Mouse (Mus musculus) urinary bladder, postnatal 14 days (tissue): ENCODE results near the gene Rora.

Experiments used
- DNase-seq: peaks from one replicate; pipeline ENCODE4 v3.0.0; 2021; ENCODE audit warnings: low spot score

Gene Rora

DNA sequence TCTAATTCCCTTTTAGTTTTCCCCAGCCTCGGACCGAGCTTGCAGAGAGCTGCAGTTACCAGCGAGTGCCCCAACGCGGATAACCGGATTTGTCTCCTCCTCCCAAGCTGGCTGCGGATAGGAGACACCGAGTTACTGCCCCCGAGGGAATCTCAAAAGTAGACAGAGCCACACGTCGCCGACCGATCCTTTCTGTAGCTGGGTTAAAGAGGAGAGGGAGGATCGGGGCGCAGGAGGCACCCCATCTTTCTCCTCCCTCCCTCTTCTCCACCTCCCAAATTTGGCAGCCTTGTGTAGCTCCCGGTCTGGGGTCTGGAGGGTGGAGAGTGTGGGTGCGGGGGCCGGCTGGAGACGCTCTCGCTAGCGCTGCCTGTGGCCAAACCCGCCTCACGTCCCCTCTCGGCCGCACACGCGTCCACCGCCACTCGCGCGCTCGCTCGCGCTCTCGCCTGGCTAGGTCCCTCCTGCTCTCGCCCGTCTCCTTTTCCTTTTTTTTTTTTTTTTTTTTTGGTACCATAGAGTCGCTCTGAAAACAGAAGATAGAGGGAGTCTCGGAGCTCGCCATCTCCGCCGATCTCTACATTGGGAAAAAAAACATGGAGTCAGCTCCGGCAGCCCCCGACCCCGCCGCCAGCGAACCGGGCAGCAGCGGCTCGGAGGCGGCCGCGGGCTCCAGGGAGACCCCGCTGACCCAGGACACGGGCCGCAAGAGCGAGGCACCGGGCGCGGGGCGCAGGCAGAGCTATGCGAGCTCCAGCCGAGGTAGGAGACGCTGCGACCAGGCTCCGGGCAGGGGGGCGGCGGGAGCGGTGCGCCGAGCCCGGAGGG, at the start of gene Rora:
Gene Rora, plus strand, starts transcription at position 576 of the 828 bp plus-strand sequence.
- peak; percentile 40 for DNase-seq

DNA sequence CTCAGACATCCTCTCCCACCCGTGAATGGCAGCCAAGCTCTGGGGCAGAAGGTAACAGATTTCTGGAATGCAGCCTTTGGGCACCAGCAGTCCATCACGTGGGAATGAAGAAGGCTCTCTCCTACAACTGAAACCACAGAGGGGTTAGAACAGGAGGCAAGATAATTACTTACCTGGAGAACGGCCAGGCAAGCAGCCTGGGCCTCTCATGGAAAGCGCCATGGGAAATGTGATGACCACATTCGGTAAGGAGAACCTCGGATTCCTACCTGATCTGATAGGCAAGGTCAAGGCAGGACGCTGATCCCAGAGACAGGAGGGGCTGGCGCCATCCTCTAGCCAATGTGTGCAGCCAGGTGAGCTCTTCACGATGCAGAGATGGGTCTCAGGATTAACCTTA, 39.6 kb upstream of the Rora start:
- DNase-seq, result no peak

DNA sequence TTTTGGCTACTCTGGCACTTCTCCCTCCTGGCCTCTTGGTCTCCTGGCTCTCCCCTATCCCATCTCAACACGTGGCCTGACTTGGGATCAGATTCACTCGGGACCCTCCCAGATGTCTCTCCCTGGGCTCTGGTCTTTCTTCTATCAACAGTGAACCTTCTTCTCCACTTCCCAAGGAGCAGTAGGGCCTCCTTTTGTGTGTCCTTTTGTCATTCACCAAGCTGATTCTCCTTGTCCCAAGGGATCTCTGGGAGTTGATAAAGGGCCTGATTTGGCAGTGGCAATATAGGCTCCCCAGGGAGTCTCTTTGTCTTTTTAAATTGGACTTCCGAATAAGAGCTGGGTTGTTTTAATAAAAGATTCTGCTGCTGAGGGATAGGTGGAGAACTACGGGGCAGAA, 36.5 kb upstream of the Rora start:
- DNase-seq, result no peak

DNA sequence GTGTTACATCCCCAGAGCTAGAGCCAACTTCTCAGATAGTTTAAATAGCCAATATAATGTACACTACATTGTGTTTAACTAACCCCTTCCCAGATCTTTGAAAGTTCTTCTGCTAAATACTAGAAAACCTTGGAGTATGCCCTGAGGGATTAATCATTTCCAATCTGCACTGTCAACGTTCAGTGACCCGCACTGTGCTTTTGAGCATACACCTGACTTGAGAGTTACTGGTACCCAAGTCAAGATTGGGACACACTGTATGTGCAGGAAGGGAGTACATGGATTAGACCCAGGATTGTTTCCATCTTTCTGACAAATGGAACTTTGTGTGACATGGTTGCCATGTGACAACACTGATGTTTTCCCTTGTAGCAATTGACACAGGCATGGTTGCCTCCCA, 33.5 kb upstream of the Rora start:
- no peak for DNase-seq

DNA sequence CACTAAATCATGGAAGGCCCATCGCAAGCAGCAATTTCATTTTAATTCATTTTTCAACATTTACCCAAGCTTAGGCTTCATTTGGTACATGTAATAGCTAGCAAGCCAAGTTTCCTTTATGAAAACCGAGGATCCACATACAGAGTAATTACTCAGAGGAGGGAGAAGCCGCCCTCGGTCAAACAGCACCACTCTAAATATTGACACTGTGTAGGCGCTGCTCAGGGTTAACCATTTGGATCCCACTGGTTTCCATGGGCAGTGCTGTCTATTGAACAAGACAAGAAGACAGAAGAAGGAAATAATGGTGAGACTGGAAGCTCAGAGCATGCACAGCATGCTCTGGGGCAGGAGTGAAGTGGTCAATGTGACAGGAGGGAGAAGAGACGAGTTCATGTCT, 33.1 kb upstream of the Rora start:
- no peak for DNase-seq

DNA sequence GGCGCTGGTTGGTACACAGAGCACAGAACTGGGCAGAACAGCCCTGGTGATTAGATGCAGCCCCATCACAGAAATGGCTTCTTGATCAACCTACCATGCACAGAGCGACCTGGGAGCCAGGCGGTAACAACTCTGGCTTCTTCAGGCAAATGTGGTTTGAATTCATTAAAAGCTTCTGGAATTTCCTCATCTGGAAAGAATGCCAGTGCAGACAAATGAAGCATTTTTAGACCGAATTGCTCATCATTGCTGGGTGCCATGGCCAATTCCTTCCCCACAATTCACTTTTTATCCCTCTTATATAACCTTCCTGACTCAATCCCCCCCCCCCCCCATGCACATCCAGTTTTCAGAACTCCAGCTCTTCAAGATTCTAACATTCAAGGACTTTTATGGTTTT, 28.6 kb upstream of the Rora start:
- DNase-seq, result no peak

DNA sequence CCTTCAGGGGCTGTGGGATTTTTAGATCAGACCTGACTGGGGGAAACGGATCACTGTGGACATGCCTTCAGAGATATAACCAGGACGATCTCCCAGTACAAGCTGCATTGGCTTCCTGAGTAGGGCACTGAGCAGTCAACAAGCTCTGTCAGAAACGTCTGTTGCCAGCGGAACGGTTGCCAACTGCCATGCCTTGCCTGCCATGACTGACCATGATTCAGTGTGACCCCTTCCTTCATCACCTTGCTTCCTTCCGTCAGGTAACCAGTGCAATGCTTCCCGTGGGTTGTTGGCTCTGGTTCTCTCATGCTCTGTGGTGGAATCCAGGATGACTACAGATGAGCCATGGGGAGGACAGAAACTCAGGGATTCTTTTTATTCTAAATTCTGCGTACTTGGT, 16.3 kb upstream of the Rora start:
- no peak for DNase-seq

DNA sequence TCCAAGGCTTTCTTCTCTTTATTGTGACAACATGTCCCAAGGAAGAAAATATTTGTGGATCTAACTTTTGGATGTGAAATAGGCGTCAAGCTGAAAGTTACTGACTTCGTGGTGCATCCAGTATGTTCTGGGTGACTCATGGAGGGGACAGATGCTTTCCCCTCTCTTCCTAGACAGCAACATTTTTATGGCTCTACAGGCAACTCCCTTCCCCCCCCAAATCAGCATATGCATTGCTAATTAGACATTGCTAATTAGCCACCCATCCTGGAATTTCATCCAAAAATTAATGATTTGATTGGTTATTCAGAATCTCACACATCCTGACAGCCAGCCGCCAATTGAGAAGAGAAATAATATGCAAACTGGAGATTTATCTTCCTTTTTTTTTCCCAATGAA, 12.5 kb upstream of the Rora start:
- DNase-seq, result no peak

DNA sequence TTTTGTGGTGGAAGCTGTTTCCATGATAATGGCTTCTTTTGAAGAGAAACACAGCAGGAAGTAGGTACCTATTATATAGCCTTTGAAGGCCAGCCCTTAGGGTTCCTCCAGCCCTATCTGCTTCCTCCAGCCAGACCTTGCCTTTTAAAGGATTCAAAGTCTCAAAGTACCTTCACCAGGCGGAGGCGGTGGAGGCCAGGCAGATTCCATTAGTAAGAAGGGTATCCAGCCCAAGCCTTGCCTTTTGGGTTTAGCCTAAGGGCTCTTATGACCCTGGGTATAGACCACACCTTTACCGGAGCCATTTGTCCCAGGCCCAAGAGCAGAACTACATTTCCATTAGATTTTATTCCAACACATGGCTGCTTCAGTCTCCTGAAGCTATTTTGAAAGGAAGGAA, 5.5 kb upstream of the Rora start:
- DNase-seq, result no peak

DNA sequence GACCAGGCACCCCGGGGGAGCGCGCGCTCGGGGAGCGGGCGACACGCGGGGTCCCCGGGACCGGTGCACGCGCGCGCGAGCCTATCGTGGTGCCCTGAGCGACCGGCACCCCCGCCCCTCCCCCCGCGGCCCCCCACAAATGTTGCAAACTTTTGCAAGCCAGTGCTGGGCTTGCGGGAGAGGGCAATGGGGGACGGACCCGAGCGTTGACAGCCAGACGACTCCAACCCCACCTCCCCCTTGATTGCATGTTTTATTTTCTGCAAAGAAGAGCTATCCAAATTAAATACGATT, 400 bp downstream of the Rora start:
- DNase-seq, result no peak

DNA sequence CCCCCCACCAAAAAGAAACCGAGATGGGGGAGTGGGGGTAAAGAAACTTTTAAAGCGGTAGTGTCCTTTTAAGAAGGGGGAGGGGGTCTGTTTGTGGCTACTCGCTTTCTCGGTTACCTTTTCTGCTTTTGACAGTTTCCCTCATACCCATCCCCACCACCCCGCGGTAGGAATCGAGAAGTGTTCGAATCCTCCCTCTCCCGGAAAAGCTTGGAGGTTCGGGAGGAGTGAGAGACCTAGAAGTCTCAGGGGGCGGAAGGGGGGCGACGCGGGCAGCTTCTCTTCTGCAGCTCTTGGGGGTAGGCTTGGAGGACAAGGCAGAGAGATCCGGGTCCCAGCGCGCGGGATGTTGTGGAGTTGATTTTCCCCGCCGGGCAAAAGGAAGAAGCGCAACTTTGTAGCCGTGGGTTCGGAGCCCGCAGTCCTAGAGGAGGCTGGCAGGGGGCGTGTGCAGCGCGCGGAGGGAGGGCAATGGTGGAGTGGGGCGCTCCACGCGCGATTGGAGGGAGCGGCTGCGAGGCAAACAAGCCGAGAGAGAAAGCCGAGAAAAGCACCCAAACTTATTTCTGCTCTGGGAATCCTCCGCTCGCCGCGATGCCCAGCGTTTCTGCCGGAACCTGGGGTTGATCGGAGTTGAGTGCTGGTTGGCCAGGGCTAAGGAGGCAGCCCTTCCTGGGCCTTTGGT, 889 bp downstream of the Rora start:
- peak; percentile 11 for DNase-seq

DNA sequence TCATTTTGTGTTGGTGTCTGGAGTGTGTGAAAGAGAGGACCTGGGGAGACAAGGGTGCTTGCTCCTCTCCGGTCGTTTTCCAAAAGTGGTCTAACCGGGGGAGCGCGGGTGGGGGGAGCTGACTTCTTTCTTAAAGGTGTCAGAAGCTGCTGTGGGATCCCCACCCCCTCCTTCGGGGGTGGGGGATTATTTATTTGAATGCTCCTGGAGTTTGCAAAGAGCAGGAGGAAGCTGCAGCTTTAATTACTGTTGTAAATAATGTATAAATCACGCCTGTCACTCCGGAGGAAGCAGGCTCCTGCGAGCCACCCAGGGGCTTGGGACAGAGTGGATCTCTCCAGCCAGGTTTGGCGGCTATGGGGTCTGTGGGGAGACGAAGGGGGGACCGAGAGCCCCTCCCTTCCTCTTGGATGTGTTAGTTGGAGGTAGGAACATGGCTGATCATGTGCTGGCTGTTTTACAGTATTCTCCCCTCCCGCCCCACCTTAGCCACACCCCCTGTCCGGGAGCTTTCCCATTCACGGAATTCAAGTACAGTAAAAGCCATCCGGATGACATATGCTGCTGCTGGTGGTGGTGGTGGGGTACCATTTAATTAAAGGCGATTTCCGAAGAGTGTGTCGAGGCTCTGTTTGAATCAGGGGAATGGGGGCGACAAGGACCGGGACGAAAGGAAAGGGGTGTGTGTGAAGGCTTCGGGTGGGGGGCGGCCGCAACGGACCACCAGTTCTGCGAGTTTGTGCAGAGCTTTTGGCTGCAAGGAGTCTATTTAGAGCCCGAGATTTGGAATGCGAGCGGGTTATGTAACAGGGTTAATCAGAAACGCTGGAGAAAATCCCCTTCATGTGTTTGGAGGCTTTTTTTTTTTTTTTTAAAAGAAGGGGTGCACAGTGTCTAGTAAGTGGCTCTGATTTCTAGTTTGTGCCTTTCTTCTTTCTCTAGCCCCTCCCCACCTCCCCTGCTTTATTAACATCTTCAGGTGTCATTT, 1.7 kb downstream of the Rora start:
- DNase-seq, result peak; percentile 39

DNA sequence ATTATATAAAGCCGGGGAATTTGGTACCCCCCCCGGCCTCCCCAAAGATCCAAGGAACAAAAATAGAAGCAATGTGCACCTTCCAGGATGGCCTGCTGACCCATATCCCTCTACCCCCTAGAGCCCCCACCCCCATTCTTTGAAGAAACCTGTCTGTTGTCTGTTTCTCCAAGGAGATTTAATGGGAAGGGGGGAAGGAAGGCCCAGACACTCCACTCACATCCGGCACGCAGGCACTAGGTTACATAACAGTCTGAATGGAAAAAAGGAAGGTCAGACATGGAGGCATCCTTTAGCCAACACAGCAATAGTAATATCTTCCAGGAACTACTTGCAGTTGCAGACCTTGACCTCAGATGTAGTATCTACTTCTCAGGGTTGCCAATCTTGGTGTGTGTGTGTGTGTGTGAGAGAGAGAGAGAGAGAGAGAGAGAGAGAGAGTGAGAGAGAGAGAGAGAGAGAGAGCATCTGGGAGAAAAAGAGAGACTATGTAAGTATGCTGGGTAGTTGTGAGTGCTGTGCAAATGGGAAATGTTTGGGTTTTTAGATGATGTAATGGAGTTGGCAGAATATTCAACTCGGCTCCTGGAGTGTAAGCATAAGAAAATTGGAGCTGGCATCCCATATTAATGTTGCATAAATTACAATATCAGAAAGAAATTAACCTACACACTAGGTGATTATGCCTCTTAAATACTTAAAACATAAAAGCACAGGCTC, 2.6 kb downstream of the Rora start:
- no peak for DNase-seq

DNA sequence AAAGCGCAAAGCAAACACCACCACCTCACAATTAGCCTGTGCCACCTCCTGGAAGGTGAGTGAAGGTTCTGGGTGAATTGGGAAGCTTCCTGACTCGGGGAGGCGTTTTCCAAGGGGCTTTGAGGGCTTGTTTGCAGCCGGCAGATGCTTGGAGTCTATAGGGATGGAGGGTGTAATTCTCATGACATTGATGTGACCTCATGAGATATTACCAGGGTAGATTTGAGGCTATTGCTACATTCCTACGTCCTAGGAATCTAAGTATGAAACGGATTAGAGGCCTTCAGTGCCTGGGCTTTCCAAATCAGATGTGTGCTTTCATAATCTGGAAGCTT, 3.2 kb downstream of the Rora start:
- DNase-seq, result no peak

DNA sequence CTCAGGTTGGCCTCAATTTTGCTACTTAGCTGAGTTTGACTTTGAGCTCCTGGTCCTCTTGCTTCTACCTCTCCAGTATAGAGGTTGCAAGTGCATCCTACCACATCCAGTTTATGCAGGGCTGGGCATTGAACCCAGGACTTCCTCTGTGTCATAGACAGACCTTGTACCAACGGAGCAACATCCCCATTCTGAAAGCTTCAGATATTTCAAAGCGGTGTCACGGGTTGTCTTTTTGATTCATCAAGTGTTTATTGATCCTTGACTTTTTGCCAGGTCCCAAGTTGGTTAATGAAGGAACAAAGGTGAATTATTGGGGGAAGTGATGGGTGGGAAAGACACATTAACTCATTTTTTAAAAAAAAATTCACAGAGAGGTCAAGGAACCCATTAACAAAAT, 17.1 kb downstream of the Rora start:
- no peak for DNase-seq

DNA sequence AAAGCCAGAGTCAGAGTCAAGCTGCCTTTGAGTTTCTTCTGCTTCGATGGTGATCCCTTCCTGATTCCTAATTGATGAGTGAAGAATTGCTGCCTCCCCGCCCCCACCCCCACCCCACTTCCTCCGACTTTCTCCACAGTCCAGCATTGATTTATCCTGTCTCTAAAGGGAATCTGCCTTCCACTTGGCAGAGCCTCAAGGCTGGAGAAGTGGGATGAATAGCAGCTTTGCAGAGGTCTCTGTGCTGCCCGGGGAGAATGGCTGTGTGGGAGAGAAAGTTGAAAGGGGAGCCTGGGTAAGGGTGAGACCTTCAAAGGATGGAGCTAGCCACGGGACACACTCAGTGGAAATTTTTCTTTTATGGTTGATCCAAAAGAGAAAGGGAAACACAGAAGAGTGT, 18.9 kb downstream of the Rora start:
- no peak for DNase-seq

DNA sequence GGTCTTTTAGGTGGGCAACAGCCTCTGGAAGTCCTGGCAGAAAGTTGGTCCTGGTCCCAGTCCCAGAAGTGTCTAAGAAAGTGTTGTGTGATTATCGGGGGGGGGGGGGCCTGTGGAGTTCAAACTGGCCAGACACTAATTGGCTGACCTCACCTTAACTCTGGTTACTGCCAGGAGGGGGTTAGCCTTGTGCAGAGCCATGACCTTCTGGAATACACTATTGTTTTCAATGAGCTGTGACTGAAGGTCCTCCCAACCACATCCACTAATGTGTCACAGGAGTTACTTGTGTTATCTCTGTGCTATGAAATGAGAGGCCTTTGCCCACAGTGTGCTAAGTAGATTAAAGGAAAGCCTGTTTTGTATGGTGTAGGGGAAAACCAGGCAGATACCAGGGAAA, 19.6 kb downstream of the Rora start:
- no peak for DNase-seq

DNA sequence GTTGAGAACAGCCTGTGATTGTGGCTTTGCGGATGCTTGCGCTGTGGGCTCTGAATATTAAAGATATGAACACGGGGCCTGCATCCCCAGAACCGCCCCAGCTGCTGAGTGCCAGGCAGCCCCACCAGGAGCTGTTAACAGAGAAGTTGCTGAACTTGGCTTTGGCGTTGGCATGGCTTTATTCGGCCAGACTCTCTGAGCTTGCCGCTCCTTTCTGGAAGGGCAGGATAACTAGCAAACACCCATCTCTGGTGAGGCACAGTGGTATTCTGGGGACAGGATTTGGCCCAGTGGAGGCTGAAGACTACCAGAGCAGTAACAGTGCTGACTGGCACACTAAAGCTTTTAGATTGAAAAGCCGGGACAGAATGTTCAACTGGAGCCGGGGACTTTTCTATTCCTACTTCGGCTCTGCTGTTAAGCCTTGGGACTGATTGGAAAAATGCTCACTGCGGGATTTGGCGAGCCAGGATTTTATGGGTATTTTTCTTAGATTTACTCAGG, 26.3 kb downstream of the Rora start:
- DNase-seq, result no peak

DNA sequence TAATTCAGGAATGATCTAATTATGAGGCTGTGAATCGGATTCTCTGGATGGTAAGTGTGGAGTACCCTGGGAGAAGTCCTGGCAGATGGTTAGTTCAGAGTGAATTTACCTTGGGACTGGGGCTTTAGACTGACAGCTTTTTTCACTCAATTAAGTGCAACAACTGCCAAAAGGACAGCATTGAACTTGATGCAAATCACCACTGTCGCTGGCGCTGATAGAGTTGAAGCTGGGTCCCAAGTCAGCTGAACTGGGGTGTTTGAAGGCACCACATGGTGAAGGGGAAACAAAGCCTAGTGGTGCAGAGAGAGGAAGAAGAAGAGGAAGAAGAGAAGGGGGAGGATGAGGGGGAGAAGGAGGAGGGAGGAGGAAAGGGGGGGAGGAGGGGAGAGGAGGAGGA, 30.4 kb downstream of the Rora start:
- no peak for DNase-seq

DNA sequence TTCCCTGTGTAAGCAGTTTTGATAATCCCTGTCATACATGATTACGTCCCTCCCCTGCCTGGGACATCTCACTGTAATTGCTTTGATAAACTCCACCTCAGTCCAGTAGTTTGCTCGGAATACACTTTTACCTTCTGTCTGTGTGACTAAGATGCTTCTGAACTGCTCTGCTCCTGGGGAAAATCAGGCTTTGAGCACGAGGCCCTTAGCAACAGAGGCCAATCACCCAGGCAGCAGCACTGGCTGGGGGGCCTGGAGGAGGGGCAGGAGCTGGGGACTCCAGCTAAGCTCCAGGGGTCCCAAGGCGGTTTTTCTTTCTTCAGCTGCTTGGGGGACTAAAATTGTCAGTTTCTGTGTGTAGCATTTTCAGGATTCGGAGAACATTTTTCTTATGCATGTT, 32.0 kb downstream of the Rora start:
- no peak for DNase-seq

DNA sequence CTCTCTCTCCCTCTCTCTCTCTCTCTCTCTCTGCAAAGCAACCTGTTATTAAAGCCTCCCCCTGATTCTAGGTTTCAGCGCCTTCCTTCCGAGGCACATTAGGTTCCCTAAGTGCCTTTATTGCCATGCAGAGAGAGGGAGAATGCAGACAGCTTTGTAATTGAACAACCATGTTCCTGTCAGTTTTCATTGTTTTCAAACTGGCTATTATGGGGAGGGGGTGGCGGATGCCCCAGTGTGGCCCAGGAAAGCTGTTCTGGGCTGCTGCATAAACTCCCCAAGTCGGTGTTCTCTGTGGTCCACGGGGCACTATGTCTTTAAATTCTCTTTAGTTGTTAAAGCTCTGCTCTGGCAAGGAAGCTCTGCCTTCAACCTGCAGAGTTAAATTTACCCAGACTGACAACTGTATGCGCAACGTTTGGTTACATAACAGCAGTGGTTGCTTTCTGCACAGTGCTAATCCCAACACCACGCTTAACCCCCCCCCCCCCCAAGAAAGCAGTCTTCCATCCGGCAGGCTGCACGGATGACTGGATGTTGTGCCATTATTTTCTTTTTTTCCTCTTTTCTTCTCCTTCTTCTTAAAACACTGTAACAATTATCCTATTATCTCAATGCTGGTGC, 33.8 kb downstream of the Rora start:
- DNase-seq, result no peak

DNA sequence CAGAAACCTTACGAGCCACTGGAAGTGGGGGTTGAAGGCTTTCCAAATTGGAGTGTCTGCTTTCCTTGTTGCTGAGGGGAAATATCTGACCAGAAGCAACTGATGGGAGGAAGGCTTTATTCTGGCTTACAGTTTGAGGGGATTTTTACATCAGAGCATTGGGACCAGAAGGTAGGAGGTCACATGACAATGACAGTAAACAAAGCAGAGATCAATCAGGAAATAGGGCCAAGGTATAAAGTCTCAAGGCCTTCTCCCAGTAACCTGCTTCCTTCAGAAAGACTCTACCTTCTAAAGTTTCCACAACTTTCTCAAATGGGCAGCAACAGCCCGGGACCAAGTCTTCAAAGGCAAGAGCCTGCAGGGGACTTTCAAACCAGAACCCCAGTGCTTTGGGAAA, 34.6 kb downstream of the Rora start:
- DNase-seq, result no peak
